16 mouse cellular contexts compared by ENCODE assay signal in the genomic region with DNA sequence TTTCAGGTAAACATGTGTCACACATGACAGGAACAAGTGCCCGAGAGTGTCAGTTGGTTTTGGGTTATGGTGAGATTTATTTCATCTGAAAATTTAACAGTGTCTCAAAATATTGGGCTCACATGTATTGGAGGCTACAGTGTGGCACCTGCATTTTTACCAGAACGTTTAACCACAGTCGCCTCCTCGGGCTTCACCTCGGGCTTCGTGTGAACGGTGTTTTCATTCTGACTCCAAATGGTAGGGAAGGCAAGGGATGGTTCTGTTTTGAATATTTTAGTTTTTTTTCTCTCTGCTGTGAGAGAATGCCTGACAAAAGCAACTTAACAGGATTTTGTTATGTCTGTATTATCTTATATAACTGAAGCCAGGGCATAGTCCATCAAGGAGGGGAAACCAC. TPM values are rescaled to one million over a fixed set of nuclear protein-coding genes. Genes with fewer than 3 reads are reported as not detected.
"Had no signal": no experiment of that assay in that cellular context is flagged by ENCODE, and none has a peak within 500 bp of the region (broad histone marks: within the 10 kb centered on the region; RNA-seq: fewer than 3 reads in every experiment).

No protein-coding gene starts in this region.

- H3K36me3 ChIP-seq: neural tube, embryonic 12.5 days; neural tube, embryonic 13.5 days; neural tube, embryonic 15.5 days; stomach, embryonic 15.5 days had no signal

- H3K9ac ChIP-seq: neural tube, embryonic 12.5 days; neural tube, embryonic 13.5 days; neural tube, embryonic 15.5 days; stomach, embryonic 15.5 days had no signal

- DNase-seq: right cerebral cortex, adult 18-20 months; right cerebral cortex, postnatal 14 days; right cerebral cortex, postnatal 25 days; right cerebral cortex, postnatal 4 days; spleen, adult 18-20 months; thymus, adult 18-20 months; thymus, adult 2 months; thymus, postnatal 14 days; thymus, postnatal 36 days; thymus, postnatal 4 days had no signal

- H3K9me3 ChIP-seq: neural tube, embryonic 12.5 days; neural tube, embryonic 13.5 days; neural tube, embryonic 15.5 days; stomach, embryonic 15.5 days had no signal

- H3K27ac ChIP-seq: neural tube, embryonic 12.5 days; neural tube, embryonic 13.5 days; neural tube, embryonic 15.5 days; stomach, embryonic 15.5 days; stomach, postnatal 0 days had no signal

- H3K4me3 ChIP-seq: neural tube, embryonic 12.5 days; neural tube, embryonic 13.5 days; neural tube, embryonic 15.5 days; stomach, embryonic 15.5 days had no signal

- H3K27me3 ChIP-seq: neural tube, embryonic 12.5 days; neural tube, embryonic 13.5 days; neural tube, embryonic 15.5 days; stomach, embryonic 15.5 days had no signal

- H3K4me1 ChIP-seq: neural tube, embryonic 12.5 days; neural tube, embryonic 15.5 days; stomach, embryonic 15.5 days had no signal

- H3K4me2 ChIP-seq: neural tube, embryonic 12.5 days; neural tube, embryonic 13.5 days; neural tube, embryonic 15.5 days; stomach, embryonic 15.5 days had no signal

RNA-seq across cellular contexts. Expression of a gene that starts 47.7 kb away (rescaled TPM):
- polyA plus RNA-seq: small intestine, adult 2 months had no signal
